Mouse (Mus musculus): ENCODE results near the gene Kif14.
"Not testable (repeated sequence)": the region's sequence is repeated elsewhere in the genome, so short reads cannot be mapped to it uniquely, and the experiment has no call there.

Kif14 gene

DNA sequence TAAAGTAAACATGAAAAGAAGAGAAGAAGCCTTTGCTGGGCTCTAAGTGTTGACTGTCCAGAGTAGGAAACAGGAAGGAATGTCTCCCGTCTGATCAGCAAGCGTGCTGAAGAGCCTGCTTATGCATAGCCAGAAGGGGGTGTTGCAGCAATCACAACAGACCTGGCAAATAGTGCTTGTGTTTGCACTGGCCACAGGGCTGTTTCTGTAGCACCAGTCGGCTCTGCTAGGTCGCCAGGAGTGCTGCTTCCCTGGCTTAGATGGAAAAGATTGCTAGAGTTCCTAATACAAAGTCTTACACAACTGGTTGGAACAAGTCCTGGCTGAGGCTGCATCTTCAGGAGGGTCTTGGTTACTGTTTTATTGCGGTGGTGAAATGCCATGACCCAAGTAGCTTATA lies 25.5 kb downstream of the Kif14 start:
- DNase-seq (ENCODE audit: low read depth, low spot score) = no peak

DNA sequence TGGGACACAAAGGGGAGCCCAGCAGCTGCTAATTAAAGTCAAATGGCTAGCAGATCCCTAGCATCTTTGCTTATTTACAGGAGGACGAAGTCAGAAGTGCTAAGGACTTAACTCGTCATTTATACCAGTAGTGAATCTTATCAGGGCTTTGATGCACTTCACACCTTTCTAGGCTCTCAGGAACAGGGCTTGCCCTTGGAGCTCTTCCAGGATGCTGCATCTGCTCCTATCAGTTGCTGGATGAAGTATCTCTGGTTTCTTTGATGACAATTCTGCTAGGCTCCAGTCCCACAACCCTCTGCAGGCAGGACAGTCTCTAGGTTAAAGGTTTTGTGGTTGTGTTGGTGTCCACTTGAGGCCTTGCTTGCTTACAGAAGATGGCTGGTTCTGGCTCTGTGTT lies 26.1 kb downstream of the Kif14 start:
- DNase-seq (ENCODE audit: low read depth, low spot score) = no peak

DNA sequence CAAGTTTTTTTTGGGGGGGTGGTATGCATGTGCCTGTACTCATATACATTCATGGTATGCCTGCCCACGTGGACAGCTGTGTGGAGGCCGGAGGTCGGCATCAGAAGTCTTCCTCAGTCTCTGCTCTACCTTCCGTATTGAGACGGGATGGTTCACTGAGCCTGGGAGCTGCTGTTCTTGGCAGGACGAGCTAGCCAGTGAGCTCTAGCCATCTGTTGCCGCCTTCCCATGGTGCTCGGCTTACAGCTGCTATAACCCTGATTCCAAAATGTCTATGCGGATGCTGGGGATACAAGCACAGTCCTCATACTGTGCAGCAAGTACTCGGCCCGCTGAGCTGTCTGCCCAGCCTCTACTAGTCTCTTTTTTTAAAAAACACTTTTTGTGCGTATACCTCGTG lies 33.2 kb downstream of the Kif14 start:
- DNase-seq (ENCODE audit: low read depth, low spot score) = no peak

DNA sequence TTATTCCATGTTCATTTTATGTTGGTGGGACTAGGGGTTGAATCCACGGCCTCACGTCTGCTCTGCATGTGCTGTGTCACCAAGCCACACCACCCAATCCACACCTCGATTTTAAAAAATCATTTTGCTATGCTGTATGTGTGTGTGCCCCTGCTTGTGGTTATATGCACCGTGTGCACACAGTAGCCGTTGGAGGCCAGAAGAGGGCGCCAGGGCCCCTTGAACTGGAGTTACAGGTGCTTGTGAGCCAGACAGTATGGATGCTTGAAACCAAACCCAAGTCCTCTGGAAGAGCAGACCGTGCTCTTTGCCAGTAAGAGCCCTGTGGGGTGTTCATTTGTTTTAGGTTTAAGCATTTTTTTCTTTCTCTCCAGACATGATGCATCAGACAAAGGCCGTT lies 36.8 kb downstream of the Kif14 start:
- no peak for DNase-seq (ENCODE audit: low read depth, low spot score)

DNA sequence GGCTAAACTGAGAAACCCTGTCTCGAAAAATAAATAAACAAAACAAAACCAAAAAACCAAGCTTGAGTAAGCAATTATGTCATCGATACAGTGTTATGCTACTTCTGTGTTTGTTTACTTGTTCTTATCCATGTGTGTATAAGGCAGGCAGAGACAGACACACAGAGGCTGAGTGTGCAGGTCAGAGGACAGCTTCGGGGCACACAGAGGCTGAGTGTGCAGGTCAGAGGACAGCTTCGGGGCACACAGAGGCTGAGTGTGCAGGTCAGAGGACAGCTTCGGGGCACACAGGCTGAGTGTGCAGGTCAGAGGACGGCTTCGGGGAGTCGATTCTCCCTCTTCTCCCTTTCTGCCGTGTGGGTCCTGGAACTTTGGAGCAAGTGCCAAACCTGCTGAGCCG lies 40.1 kb downstream of the Kif14 start:
- not testable (repeated sequence) for DNase-seq (ENCODE audit: low read depth, low spot score)

DNA sequence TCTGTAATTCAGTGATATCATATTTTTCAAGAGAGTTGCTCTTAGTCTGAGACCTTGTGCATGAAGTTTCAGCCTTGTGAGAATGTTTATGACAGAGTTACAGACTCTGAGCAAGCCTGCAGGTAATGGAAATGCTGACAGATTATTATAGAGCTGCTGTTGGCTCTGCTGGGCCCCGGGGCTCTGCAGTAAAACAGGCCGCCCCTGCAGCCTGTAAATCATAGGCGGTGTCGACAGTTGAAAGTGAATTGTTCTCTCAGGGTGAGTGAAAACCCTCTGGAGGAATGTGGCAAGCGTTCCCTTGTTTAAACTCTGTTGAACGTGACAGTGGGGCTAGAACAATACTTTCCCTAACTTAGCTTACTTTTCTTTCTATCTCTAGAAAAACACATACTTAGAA lies 46.2 kb downstream of the Kif14 start:
- DNase-seq (ENCODE audit: low read depth, low spot score) = no peak

DNA sequence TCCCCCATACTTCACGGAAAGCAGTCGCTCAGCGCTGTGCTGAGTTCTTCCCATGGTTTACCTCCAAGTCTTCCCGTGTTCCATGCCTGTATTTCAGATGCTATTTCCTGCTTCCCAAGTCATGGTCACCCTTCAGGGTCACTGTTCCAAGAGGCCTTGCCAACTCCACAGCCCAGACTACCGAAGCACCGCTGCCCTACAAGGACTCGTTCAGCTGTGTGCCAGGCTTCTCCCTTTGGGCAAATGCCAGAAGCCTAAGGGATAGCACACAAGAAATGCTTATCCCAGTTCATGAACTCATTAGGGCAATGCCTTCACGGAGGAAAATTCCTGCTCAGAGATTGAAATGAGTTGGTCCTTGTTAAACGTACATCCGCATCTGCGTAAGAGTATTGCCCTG lies 47.0 kb downstream of the Kif14 start:
- no peak for DNase-seq (ENCODE audit: low read depth, low spot score)

DNA sequence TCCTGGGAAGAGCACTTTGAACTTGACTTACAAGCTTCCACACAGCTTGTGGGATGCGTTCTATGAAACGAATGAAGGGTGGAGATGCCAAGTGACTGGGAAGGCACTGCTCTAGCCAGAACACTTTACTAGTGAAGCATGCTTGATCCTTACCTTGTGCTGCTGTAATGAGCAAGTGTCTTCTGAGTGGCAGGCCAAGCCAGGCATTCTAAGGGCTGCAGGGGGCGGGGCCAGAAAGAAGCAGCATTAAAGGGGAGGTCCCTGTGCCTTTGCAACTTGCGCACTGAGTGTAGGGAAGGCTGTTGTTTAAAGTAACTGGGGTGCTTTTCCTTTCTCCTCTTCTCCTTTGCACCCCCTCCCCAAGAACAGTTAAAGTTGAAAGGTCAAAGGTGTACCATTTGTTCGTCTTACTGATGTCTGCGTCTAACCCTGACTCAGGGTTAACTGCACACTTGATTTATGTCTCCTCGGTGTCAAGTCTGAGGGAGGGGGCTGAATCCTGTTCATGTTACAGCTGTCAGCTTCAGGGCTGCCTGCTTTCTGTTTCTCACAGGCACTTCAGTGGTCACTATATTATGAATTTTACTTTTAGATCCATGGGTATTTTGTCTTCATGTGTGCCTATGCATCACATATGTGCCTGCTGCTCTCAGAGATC lies 52.7 kb downstream of the Kif14 start:
- DNase-seq (ENCODE audit: low read depth, low spot score) = no peak

DNA sequence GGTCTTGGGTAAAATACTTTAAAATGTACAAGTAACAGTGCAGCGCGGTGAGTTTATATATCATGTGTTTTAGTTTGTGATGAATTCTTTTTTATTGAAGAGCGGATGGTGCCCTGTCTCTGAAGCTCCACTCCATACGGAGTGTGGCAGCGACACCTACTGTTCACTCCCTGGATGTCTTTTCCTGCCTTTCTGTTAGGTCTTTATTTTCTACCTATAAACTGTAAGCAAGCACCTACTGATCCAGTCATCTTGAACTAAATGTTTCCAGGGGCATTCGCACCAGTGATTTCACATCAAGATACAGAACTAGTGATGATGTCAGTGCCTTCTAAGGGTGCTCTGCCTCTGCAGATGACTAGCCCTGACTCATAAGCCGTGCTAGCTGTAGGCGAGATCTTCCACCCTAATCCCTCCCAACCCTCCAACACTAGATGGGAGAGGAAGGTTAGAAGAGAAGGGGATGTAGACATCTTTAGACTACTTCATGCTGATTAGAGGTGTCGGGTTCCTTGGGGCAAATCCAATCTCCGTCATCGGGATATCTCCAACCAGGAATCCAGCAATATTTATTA lies 55.3 kb downstream of the Kif14 start:
- DNase-seq (ENCODE audit: low read depth, low spot score) = no peak

DNA sequence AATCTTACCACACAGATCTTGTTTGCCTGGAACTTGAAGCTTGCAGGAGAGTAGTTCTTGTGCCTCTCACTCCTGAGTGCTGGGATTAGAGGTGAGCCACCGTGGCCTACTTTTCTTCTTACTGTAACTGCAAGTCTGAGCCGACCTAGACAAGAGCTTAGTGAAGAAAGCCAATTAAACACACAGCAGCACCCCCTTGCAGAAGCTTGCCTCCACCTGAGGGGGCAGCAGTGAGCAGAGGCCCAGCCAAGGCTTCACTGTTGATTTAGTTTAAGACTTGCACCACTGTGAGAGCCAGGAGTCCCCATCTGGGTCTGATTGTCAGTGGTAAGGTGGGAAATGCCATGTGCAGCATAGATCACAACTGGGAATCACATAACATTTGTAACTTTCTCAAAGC lies 58.8 kb downstream of the Kif14 start:
- DNase-seq (ENCODE audit: low read depth, low spot score) = peak; percentile 73

DNA sequence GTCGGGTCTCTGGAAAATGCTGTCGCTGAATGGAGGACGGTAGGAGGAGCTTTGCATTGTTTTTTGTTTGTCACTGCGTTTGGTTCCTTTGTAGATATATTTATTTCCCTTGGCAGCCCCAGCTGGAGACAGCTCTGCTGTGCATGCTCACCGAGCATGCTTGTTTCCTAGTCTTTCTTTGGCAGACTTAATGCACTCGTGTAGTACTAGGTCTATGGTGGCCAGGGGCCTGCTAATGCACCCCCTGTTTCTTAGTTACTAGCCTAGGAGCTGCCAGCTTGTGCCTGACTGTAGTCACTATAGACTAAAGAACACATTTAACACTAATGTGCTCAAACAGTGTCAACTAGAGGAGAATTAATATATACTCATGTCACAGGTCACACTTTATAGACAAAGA lies 59.7 kb downstream of the Kif14 start:
- DNase-seq (ENCODE audit: low read depth, low spot score) = no peak

DNA sequence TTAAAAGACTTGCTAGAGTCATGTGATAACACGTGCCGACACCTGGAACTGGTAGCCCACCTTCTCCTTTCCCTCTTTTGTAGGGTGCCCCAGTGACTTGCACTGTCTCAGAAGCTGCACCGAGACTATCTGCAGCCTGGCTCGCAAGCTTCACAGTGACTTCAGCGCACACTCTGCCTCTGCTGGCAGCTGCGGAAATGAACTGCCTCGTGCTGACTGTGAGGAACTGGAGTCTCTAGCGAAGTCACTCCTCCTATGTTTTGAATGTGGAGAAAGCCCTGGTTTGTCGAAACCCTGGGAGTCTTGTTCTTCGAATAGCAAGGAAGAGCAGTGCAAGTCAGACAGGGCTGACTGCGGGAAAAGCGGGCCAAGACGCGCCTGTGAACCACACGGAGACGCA lies 61.0 kb downstream of the Kif14 start:
- DNase-seq (ENCODE audit: low read depth, low spot score) = no peak

DNA sequence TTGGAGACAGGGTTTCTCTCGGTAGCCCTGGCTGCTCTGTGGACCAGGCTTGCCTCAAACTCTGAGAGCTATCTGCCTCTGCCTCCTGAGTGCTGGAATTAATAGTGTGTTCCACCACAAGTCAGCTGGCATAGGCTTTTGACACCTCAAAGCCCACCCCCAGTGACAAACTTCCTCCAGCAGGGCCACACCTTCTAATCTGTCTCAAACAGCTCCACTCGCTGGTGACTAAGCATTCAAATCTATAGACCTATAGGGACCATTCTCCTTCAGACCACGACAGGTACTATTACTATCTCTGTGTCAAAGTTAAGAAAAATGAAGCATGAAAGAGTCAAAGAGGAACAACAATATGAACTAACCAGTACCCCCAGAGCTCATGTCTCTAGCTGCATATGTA lies 66.4 kb downstream of the Kif14 start:
- no peak for DNase-seq (ENCODE audit: low read depth, low spot score)

DNA sequence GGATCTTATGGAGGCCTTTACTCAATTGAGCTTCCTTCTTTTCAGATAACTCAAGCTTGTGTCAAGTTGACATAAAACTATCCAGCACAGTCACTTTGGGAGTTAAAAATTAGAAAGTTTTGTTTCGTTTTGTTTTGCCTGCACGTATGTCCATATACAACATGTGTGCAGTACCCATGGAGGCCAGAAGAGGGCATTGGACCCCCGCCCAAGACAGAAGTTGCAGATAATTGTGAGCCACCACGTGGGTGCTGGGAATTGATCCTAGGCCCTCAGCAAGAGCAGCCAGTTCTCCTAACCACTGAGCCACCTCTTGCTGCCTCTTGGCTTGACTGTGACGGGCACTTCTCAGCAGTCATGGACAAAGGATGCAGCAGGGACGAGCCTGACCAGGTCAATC lies 70.8 kb downstream of the Kif14 start:
- peak; percentile 35 for DNase-seq (ENCODE audit: low read depth, low spot score)

DNA sequence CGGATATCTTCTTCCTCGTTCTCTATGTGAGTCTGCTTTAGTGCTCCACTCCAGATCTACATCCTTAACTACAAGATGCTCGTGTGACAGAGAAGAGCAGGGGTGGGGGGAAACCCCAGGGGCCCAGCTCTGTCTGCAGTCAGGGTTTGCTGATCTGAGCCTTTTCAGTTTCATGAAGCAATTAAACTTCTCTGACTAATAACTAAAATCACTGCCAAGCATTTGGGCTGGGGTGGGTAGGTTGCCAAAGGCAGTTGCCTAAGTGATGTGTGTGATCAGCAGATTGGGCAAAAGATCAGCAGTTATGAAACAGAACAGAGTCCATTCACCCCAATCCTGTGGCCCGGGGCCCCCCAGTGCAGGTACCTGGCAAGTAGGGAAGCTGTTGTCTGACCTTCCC lies 72.1 kb downstream of the Kif14 start:
- peak; percentile 73 for DNase-seq (ENCODE audit: low read depth, low spot score)

DNA sequence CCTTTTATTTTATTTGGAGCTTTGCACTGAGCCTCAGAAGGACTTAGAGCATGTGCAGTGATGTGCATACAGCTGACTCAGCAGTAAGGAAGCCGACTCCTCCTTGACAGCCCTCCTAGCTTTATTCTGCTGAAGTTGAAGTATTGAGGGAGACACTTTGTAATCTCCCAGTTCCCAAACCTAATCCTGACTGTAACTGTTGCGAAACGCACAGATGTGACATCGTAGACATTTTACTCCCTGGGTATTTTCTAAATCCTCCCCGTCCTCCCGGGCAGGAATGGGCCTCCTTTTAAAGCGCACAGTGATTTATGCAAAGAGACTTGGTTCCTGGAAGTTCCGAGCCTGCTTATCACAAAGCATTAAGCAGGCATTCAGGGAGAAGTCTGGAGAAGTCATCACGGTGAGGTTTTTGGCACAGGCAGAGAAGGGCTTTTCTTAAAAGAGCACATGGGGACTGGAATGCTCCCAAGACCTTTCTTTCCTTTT lies 74.3 kb downstream of the Kif14 start:
- no peak for DNase-seq (ENCODE audit: low read depth, low spot score)

DNA sequence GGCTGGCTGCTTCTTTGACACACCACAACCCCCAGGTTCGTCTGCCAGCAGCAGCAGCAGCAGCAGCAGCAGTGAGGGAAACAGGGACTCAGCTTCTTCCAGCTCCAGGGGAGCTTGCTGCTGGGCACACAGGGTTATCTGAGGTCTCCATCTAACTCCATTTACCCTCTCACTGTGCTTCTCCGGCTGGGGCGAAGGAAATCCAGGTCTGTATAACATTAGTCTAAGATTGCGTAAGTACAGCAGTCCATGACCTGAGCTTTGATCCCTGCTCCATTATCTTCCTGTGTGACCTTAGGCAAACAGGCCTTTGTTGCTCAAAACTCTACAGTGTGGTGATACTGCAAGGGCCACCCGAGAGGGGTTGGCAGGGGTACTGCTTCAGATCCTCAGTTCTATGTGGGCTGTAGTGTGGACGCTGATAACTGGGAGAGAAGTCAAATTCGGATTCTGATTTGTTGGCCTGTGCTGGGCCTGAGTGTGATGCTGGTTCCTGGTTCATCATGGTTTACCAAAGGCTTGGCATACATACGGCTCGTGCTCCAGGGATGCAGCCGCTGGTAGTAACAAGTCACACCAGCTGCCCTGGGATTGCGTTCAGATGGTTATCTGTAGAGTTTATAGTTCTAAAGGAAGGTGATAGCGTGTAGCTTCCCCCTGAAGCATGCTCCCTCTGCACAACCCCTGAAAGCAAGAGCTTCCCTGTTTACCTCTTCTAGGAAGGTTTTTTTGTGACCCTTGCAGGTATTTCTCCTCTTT lies 75.7 kb downstream of the Kif14 start:
- no peak for DNase-seq (ENCODE audit: low read depth, low spot score)

DNA sequence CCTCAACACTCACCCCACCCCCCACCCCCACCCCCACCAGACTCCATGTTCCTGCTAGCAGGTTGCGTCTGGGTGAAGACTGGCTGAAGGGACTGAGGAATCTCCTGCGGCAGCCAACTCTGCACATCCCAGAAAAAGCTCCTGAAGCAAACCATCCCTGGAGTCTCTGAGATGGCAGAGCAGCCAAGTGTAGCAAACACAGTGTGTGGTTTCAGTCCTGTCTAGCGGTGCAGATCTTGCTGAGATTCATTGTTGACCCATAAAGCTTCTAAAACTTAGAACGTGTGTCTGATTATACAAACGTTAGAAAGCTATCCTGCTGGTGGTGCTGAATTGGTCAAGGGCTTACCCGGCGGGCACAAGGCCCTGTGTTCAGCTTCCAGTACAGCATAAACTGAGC lies 77.8 kb downstream of the Kif14 start:
- no peak for DNase-seq (ENCODE audit: low read depth, low spot score)

DNA sequence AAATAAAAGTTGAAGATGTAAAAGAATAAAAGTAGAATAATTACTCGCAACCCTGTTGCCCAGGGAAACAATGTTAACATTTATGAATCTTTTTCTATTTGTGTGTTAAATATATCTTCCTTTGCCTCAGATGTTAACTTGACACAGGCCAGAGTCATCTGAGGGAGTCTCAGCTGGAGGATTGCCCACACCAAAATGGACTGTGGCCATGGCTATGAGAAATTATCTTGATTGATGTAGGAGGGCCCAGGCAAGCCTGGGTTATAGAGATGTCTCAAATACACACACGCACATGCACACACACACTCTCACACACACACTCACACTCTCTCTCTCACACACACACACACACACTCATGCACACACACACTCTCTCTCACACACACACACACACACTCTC lies 80.9 kb downstream of the Kif14 start:
- DNase-seq (ENCODE audit: low read depth, low spot score) = no peak

DNA sequence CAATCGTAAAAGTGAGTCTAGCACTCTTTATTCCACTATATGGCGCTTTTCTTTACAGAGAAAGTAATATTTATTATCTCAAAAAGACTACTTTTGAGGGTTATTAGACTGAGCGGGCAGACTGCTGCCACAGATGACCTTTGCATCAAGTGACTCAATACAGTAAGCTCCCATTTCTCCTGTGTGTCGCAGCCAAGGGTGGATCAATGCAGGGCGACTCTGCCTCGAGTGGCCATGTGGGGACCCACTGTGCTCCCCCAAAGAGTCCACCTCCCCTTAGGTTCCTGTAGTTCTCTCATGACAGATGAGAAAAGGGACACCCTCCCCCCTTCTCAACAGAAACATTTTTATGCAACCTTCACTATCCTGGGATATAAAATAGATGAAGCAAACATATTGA lies 84.1 kb downstream of the Kif14 start:
- no peak for DNase-seq (ENCODE audit: low read depth, low spot score)

DNA sequence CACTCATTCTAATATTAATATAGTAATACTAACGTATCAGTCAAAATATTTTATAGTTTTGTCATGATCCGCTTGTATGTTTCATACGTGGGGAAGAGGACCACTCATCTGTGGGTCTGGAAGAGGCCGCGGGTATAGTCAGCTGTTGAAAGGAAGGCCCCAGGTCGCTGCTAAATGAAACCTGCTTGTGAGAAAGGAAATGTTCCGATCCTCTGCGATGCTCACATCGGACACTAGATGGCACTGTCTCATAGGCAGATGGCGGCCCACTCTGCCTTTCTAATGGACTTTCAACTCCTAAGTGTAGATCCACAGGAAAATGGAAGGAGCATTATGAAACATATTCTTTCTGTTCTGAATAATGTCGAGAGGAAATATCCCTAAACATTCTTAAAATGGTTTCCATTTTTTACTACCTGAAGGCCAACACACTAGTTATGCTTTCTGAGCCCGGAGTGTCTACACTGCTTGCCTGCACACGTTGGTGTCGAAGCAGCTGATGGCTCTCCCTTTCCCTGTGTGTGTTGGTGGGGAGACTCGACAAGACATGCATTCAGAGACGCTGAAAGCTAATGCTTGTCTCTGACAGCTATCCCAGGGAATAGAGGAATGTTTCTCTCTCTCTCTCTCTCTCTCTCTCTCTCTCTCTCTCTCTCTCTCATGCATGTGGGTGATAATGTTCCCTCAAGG lies 84.9 kb downstream of the Kif14 start:
- DNase-seq (ENCODE audit: low read depth, low spot score) = peak; percentile 76

DNA sequence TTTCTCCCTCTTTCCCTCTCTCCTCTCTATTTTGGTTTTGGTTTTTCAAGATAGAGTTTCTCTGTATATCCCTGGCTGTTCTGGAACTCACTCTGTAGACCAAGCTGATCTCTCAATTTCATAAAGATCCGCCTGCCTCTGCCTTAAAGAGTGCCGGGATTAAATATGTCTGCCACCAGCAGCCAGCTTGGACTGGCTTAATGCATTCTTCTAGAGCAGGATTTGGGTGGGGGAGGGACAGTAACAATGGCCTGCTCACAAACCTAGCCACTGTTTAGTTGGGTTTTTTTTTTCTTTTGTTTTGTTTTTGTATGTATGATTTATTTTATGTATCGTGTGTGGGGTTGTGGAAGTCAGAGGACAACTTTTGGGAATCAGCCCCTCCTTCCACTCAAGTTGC lies 88.5 kb downstream of the Kif14 start:
- no peak for DNase-seq (ENCODE audit: low read depth, low spot score)

DNA sequence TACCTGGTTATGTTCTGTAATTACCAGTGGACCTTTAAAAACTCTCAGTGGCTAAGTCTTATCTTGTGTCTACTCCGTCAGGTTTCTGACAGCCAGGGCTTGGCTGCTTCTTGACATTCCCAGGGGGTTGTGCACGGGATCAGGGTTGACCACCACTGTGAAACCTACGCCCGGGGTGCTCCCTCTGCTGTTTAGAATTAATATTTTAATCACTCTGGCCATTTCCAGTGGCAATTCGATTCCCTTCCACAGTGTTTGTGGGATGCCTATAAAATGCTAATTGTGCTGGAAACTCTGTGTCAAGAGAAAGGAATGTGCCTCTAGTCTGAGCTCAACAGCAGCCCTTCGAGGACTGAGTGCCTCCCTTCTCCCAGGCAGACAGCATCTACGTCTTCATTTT lies 89.7 kb downstream of the Kif14 start:
- no peak for DNase-seq (ENCODE audit: low read depth, low spot score)
